Mouse (Mus musculus) brain, embryonic 18.5 days (tissue): ENCODE results near the gene Dapl1.

Source experiments
- DNase-seq: peaks from one replicate; pipeline ENCODE4 v3.0.0-alpha.2; 2012; ENCODE audit warnings: low read depth, low spot score

The Dapl1 gene

DNA sequence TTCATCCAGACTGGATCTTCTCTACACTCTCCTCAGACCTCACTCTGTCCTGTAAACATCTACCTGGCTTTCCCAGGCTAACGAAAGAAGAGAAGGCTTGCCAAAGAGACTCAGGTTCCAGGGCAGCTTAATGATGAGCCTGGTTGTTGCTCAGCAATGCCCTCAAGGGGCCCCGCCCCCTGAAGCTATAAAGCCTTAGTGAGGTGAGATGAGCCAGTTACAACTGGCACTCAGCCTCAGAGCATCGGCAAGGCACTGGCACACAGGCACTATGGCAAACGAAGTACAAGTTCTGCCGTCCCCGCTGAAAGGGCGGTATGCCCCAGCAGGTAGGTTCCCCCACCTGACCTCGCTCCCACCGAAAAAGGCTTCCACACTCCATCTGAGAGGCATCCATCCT lies at the start of gene Dapl1:
Dapl1 (plus strand) TSS at position 216 of the 400 bp plus-strand sequence.
- DNase-seq, result no peak

GRCm38 (mm10) chr2:59434820-59435219 lies 49.6 kb upstream of the Dapl1 start:
- no peak for DNase-seq

- peak; percentile 52 for DNase-seq
These were observed 46.6 kb upstream of the Dapl1 start for GRCm38 (mm10) chr2:59437684-59438393.

- DNase-seq, result peak; percentile 71
These were observed 45.9 kb upstream of the Dapl1 start for GRCm38 (mm10) chr2:59438479-59438935.

- DNase-seq, result no peak
These were observed 44.6 kb upstream of the Dapl1 start for GRCm38 (mm10) chr2:59439824-59440223.

- DNase-seq, result no peak
These were observed 44.0 kb upstream of the Dapl1 start for GRCm38 (mm10) chr2:59440481-59440880.

GRCm38 (mm10) chr2:59441681-59442080 lies 42.8 kb upstream of the Dapl1 start:
- DNase-seq, result no peak

GRCm38 (mm10) chr2:59446671-59447070 lies 37.8 kb upstream of the Dapl1 start:
- no peak for DNase-seq

GRCm38 (mm10) chr2:59447712-59448111 lies 36.7 kb upstream of the Dapl1 start:
- DNase-seq, result no peak

DNA sequence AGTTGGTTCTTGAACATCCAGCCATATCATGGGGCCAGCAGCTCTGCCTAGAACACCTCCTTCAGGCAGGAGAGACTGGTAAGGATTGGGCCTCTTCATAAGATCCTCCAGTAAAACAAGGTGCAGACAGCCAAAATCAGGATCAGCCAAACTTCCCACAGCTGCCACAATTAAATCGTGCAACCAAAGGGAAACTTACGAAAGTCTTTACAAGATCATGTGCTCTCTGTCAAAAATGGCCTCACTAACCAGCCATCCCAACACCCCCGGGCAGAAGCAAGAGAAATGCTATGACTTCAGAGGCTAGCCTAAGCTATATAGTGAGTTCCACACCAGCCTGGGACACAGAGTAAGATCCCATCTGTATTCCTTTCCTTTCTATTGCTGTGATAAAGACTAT lies 35.9 kb upstream of the Dapl1 start:
- DNase-seq, result no peak

GRCm38 (mm10) chr2:59448921-59449320 lies 35.5 kb upstream of the Dapl1 start:
- DNase-seq, result no peak

DNA sequence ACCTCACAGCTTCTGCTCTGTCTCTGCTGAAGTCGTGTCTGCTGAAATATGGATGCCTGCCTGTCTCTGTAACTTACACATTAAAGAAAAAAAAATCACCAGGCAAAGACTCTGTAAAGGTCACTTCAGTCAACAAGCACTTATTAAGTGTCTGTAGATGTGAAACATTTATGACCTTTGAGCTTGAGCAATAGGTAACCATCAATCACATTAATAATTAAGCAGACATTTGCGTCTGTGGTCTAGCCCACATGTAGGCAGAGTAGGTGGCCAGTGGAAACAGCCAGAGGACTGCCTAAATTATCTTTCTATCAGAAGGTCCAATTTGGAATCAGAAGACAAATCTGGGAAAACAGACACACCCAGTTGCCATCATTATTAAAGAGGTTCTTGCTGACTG lies 32.8 kb upstream of the Dapl1 start:
- no peak for DNase-seq

- no peak for DNase-seq
These were observed 32.4 kb upstream of the Dapl1 start for GRCm38 (mm10) chr2:59452102-59452501.

DNA sequence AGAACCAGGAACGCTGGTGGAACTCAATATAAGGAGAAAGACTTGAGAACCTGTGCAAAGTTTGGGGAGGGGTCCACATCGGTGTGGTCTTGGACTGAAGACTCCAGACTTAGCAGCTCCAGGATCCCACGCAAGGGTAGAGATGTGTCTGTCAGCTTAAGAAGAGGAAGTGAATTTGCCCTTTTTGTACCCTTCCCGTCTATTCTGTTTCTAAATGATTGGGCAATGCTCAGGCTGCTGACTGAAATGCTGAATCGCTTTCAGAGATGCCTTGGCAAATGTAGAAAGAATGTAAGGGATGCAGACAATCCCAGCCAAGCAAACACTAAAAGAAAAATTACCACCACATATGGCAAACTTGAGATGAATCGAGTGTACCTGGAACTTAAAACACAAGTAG lies 22.4 kb upstream of the Dapl1 start:
- no peak for DNase-seq

- DNase-seq, result no peak
These were observed 20.8 kb upstream of the Dapl1 start for GRCm38 (mm10) chr2:59463428-59464182.

DNA sequence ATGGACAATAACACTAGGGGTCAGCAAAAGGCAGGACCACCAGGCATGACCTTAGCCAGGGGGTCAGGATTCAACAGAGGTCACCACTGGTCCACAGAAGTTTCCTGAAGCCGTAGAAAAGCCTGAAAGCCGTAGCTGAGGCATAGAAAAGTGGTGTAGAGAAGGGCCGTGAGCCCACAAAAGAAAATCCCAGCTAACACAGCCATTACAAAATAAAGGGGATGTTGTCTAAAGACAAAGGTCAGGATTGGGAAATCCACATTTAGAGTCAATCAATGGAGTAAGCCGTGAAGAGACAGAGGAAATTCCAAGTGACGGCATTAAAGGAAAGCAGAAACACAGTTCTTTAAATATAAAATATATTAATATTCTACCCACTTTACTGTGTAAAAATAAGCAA lies 18.8 kb upstream of the Dapl1 start:
- no peak for DNase-seq

DNA sequence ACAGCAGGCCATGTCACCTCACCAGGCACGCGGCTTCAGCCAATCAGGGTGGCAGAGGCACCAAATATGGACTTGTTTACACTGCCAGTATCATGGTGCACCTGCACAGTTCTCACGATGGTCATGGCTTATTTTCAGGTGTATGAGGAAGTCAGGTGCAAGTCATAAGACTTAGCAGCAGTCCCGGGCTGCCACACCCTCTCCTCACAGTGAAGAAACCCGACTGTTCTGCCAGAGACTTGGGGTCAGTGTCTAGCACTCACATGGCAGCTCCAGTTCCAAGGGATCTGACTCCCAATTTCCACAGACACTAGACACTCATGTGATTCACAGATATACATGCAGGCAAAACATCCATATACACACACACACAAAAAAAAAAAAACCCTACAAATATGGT lies 18.1 kb upstream of the Dapl1 start:
- DNase-seq, result no peak

DNA sequence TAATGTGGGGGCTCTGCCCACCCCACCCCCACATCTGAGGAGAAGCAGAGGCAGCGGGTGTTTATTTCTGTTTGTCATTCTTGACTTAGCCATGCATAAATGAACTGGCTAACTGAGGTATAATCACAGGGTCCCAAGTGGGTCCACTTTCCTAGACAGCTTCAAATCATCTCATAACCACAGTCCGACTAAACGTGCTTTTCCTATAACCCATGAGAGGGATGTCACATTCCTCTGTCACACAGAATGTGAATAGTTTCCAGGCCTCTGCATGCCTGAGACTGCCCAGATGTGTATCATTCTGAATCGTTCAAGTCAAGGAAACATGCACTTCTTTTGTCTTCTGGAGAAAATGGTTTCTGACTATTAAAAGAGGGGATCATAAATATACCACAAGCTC lies 17.4 kb upstream of the Dapl1 start:
- DNase-seq, result no peak

GRCm38 (mm10) chr2:59467976-59468375 lies 16.5 kb upstream of the Dapl1 start:
- no peak for DNase-seq

- no peak for DNase-seq
These were observed 14.7 kb upstream of the Dapl1 start for GRCm38 (mm10) chr2:59469590-59470245.

DNA sequence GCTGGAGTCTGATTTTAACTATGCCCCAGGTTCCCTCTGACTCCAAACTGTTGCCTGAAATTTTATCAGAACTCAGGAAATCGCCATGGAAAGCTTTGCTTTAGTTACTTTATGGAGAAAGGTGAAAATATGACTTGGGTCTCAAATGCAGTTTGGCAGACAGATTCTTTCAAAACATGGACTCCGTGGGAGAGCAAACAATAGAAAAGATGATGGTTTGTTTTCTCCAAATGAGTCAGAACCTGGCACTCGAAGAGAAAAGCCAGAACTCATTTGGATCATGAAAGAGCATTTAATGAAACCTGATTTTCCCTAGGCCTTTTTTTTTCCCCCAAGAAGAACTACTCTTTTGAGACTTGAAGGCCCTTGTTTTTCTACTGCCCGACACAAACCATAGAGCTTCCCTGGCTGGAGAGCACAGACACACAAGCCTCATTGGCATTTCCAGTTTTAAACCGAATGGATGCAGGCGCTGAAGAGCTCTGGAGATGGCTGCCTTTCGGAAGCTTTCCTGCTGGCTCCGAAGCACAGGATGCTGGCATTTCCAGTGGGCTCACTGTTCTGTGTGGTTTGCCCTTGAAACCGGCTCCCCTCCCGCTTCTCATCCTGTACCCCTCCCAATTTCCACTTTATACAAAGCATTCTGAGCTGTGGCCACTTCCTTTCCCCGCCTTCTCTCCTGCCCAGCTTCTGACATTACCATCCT lies 14.0 kb upstream of the Dapl1 start:
- DNase-seq, result no peak
